Mouse (Mus musculus) ovary, postnatal 10 days (tissue): ENCODE measurements at regions not wholly inside any gene's neighbourhood (a gene's known extent, or its start where the extent isn't known, plus 50 kb on each side); places are given as distances from the start of the nearest gene placed in this dataset.
"Not testable (repeated sequence)": the region's sequence is repeated elsewhere in the genome, so short reads cannot be mapped to it uniquely, and the experiment has no call there.

Experiments used
- DNase-seq: peaks from one replicate; pipeline ENCODE4 v3.0.0; 2022; ENCODE audit warnings: low spot score

DNA sequence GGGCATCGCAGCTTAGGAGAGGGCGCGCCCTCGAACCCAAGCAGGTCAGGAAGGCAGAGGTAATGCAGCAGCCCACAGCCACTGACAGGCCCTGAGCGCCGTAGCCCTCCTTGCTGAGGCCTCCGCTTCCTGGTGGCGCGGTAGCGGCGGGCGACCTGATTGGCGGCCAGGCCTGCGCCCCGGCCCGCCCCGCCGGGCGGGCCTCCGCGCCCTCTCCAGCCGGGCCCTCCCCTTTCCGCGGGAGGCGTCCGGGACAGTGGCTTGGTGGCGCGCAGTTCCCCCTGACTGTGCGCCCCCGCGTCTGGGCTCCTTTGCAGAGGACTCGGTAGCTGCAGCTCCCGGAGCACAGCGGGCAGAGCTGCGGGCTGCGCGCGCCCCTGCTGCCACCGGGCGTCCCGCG lies 242.1 kb downstream of the Gm21863 start:
- DNase-seq: peak; percentile 0

DNA sequence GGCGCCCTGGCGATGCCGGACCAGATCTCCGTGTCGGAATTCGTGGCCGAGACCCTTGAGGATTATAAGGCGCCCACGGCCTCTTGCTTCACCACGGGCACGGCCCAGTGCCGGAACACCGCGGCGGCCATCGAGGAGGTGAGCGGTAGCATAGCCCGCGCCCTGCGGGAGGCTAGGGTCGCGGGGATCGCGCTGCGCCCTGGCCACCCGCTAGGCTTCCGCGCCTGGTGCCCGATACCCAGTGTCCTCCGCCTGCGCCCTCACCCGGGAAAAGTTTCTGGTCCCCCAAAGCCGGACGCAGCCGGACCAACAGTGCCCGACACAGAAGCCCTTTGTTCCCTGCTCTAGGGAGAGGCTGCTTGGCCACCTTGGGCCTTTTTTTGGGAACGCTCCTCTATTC lies 242.6 kb downstream of the Gm21863 start:
- DNase-seq: peak; percentile 2

DNA sequence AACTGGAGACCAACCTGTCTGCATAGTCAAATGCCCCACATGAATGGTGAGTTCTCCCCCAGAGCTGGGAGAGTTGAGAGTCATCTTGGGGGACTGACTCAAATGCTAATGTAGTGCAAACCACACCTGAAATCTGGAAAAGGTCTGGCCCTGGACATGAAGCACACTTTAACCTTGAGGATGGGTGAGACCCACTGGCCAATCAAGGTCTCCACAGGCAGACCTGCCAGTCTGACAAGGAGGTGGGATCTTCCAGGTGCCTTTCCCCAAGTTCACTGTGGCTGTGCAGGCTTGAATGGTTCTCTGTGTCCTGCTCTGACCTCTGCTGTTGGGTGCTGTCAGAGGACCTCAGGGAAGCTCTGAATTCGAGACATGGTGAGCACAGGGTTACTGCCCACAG lies 269.6 kb downstream of the Gm21863 start:
- DNase-seq: not testable (repeated sequence)

DNA sequence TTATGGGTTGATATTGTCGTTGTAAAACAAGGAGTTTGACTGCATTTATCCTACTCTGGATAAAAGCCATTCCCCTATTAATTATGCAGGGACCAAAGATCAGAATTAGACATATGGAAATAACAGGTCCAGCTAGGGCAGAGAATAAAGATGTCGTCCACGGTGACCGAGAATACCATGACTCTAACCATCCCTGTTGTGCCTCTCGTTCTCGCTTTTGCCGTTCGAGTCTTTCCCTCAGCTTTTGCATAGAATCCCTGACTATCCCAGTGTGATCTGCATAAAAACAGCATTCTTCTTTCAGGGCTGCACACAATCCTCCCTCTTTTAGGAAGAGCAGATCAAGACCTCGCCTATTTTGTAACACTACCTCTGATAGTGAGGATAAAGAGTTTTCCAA lies 272.5 kb downstream of the Gm21863 start:
- not testable (repeated sequence) for DNase-seq

DNA sequence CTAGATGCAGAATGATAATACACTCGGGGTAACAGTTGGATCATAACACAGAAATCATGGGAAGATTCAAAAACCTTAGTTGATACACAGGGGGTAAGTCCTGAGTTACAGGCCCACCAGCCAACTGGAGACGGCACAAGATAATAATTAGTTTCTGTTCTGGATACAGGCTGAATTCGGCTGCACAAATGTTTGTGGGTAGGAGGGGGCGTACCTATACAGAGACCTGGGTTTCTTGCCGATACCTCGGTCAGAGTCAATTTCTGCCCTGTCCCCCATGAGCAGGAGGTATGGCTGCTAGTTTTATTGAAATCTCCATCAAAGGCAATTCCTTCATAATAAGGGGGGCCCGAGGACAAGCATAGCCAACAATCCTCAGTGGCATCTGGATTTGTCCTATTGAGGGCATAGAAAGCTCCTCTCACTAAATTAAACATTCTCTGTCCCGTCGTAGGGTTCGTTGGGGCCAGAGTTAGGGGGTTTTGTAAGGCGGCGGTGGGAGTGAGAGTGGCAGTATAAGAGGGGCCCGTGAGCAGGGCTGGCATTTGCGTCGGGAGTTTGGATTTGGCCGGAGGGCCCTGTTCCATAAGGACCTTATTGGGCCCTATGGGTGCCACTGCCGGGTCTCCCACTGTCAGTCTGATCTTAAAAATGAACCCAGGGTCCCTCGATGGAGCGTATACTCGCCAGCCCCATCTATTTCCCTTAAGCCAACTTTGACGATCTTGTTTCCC lies 273.3 kb downstream of the Gm21863 start:
- not testable (repeated sequence) for DNase-seq

DNA sequence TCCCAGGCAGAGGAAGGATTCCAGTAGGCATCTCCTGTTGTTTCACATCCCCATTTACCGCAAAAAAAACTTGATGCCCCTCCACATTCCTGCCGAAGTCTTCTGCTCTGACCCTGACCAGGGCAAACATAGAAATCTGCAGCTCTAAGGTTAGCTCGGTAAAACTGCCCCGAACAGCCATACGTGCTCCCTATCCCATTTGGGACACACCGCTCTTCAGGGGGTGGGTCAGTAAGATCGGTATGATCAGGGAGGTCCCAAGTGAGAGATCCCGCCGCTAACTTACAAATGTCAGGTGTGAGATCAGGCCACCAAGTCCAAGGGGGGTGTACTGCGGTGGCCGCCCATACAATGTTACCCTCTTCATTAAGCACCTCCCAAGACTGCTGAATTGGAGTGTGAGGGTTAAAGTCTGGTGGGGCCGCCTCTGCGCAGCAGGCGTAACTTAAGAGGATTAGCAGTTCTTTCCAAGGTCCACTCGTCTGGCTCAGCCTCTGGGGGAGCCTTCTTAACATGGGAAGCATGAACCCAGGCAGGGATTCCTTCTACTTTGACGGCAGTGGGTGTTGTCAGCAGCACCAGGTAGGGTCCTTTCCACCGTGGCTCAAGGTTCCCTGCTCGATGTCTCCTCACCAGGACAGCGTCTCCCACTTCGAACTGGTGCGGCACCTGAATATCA lies 274.2 kb downstream of the Gm21863 start:
- DNase-seq: not testable (repeated sequence)

DNA sequence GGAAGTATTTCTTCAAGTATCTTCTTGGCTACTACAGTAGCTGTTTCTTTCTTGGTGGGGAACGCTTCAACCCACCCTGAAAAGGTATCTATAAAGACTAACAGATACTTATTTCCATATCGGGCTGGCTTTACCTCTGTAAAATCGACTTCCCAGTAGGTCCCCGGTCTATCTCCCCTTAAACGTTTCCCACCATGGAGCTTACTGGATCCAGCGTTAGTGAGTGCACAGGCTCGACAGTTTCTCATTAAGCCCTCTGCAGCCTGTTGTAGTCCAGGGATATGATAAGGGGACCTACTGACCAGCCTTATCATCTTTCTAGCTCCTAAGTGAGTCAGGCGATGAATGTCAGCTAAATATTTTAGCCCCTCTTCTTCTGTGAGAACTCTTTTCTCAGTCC lies 275.1 kb downstream of the Gm21863 start:
- not testable (repeated sequence) for DNase-seq

DNA sequence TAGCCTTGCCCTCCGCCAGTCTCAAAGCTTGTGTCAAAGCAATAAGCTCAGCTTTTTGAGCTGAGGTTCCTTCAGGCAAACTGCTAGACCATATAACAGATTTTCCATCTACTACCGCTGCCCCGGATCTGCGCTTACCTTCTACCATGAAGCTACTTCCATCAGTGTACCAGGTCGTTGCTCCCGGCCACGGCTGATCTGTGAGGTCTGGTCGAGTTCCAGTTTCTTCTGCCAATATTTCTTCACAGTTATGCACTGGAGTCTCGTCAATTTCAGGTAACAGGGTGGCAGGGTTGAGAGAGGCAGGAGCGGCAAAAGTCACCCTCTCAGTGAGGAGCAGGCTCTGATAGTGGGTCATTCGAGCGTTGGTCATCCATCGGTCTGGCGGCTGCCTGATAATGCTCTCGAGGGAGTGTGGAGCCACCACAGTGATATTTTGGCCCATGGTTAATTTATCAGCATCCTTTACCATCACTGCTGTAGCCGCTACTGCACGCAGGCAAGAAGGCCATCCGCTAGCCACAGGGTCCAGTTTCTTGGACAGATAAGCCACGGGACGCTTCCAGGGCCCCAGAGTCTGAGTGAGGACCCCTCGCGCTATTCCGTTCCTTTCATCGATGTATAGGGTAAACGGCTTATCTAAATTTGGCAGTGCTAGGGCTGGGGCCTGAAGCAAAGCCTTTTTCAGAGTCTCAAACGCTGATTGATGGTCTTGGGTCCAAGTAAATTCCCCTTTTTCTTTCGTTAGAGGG lies 276.0 kb downstream of the Gm21863 start:
- DNase-seq: no peak

DNA sequence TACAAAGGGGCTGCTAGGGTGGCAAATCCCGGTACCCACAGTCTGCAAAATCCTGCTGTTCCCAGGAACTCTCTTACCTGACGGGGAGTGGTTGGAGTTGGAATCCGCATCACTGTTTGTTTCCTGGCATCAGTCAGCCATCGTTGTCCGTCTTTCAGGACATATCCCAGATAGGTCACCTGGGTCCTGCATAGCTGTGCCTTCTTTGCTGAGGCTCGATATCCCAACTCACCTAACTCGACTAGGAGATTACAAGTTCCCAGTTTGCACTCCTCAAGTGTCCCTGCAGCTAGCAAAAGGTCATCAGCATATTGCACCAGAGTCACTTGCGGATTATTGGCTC lies 276.6 kb downstream of the Gm21863 start:
- no peak for DNase-seq

DNA sequence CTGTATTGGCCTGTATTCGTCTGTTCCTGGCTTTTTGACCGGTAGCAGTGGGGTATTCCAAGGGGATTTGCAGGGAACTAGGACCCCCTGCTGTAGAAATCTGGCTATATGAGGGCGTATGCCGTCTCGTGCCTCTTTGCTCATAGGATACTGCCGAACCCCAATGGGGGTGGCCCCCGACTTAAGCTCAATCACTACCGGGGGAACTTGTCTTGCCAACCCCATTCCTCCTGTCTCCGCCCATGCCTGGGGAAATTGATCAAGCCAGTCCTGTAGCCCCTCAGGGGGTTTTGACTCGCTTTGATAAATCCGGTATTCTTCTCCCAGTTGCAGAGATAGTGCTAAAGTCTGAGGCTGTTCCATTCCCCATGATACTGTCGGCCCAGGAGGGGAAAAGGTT lies 277.2 kb downstream of the Gm21863 start:
- DNase-seq: no peak

DNA sequence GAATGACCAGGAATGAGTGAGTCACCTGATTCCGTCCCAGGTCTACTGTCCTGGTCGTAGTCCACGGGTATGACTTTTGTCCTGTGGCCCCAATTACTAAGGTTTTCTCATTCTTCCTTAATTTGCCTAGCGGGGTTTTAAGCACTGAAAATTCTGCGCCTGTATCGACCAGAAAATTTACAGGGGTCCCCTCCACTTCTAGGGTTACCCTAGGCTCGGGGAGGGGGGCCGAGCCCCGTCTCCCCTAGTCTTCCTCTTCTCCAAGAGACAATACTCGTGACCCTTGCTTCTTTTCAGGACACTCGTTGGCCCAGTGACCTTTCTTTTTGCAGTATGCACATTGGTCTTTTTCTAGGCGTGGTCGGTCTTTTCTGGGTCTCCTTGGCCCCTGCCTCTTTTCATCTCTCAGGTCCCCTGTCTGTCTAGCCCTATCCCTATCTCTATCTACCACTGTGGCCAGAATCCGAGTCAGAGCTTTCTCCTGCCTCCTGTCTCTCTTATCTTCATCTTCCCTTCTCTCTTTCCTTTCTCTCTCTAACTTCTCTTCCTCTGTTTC lies 277.8 kb downstream of the Gm21863 start:
- no peak for DNase-seq

DNA sequence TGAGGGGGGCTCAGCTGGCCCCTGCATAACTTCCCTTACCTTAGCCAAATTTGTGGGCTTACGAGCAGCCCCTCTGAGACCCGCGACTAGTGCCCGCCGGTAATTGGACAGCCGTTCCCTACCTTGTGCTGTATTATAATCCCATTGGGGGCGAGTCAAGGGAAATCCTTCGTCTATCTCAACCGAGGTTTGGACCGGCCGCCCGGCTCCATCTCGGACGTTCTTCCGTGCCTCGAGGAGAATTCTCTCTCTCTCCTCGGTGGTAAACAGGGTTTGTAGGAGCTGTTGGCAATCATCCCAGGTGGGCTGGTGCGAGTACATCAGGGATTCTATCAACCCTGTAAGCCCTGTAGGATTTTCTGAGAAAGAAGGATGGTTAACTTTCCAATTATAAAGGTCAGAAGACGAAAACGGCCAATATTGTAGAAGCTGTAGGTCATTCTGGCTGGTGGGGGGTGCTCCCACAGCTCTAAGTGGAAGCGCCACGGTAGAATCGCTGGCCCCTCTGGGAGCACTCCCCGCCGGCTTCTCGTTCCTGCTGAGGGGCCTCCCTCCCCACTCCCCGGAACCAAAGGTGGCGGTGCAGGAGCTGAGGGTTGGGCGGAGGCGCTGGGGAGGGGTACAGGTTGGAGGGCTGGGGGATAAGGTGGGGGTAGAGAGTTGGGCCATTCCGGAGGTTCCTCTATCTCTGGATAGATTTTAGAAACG lies 278.6 kb downstream of the Gm21863 start:
- DNase-seq: no peak

DNA sequence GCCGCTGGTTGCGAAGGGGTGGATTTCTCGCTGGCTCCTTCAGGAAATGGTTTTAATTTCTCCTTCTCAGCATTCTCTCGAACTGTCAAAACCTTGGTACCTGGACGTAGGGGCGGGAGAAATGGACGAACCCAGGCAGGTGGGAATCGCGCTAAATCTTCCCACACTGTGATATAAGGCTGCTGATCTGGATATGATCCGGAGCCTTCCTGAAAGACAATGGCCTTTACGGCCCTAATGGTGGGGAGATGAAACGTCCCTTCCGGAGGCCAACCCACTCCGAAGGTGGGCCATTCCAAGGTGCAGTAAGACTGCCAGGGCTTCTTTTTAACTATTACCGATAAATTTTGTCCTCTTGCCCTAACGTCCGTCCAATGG lies 279.1 kb downstream of the Gm21863 start:
- no peak for DNase-seq

DNA sequence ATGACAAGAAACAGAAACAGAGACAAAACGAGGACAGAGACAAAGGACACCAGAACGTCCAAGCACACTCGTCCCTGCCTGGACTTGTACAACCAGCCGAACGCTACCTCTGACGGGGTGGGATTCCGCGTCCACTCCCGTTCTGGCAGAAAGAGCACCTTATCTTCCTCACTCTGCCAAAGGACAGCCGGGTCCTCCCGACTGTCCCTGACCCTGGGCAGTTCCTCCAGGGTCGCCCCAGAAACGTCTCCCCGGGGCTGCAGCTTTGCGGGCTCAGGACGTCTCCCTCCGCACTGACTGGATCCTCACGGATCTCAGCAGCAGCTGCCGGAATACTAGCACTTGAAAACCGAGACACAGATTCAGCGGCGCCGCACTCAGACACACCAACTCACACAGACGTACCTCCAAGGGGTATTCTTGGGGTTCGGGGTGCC lies 279.6 kb downstream of the Gm21863 start:
- no peak for DNase-seq
